Comparison of ENCODE assay signal across 22 mouse cellular contexts in genomic region chr11:108153997-108154841, GRCm38 (mm10).
DNase-seq lines count a peak whose midpoint lies in the region; ATAC-seq lines count a peak whose summit lies in the region.
"Had no signal": no experiment of that assay in that cellular context is flagged by ENCODE, and none has a peak within 500 bp of the region (broad histone marks: within the 10 kb centered on the region; RNA-seq: fewer than 3 reads in every experiment).

No protein-coding gene starts in this region.

- no peaks in the 10 kb centered on the region for H3K27me3 ChIP-seq in heart, embryonic 10.5 days (ENCODE audit: insufficient read depth, poor library complexity, severe bottlenecking)
- H3K27me3 ChIP-seq in lung, embryonic 15.5 days = no peaks in the 10 kb centered on the region
- H3K27me3 ChIP-seq: embryonic facial prominence, embryonic 12.5 days; hindbrain, embryonic 15.5 days had no signal

- DNase-seq in heart, embryonic 10.5 days (ENCODE audit: low spot score) = no peak
- DNase-seq in heart, adult 8-10 months (ENCODE audit: low spot score) = no peak
- no peak for DNase-seq in lung, postnatal 4 days
- DNase-seq in 416B (ENCODE audit: low read depth) = peak; percentile 17
- DNase-seq in embryo, embryonic 10 days (ENCODE audit: low spot score) = no peak
- DNase-seq: adrenal gland, postnatal 36 days; cerebellum, adult 2 months; heart, adult 2 months; heart, postnatal 14 days; kidney, postnatal 4 days; layer of hippocampus, postnatal 36 days; left cerebral cortex, postnatal 4 days; midbrain, embryonic 14.5 days; thymus, postnatal 25 days had no signal

- 0 out of 2 replicates have a peak, but pooled peaks cover 4% of the 10 kb centered on the region for H3K36me3 ChIP-seq in heart, embryonic 10.5 days
- no peaks in the 10 kb centered on the region for H3K36me3 ChIP-seq in lung, embryonic 15.5 days
- H3K36me3 ChIP-seq: embryonic facial prominence, embryonic 12.5 days; hindbrain, embryonic 15.5 days had no signal

- no peaks in the 10 kb centered on the region for H3K9me3 ChIP-seq in heart, embryonic 10.5 days
- H3K9me3 ChIP-seq in lung, embryonic 15.5 days = no peaks in the 10 kb centered on the region
- H3K9me3 ChIP-seq: embryonic facial prominence, embryonic 12.5 days had no signal

- H3K27ac ChIP-seq in heart, embryonic 10.5 days = 0 out of 2 replicates have a peak overlapping the region, but pooled peaks have one; percentile 12
- H3K27ac ChIP-seq in lung, embryonic 15.5 days = no peak overlapping the region
- H3K27ac ChIP-seq: embryonic facial prominence, embryonic 12.5 days; heart, adult 2 months; hindbrain, embryonic 15.5 days; macrophage had no signal

- peaks cover 53% of the 10 kb centered on the region for H3K4me1 ChIP-seq in heart, embryonic 10.5 days
- H3K4me1 ChIP-seq in lung, embryonic 15.5 days = peaks cover 20% of the 10 kb centered on the region

- ATAC-seq in lung, embryonic 15.5 days (ENCODE audit: borderline replicate concordance, extremely low read depth, low FRiP score, low TSS enrichment) = peak; percentile 44; the same call in 1 of the 2 replicates
- peak; percentile 43 for ATAC-seq in common myeloid progenitor, adult 5-6 weeks (replicated peaks; ENCODE audit: low read depth, poor library complexity, severe bottlenecking)
- ATAC-seq: forebrain, embryonic 16.5 days; intestine, postnatal 0 days had no signal

- no peak overlapping the region for H3K9ac ChIP-seq in lung, embryonic 15.5 days
- H3K9ac ChIP-seq: embryonic facial prominence, embryonic 12.5 days; hindbrain, embryonic 15.5 days had no signal

- H3K4me2 ChIP-seq in lung, embryonic 15.5 days = no peak overlapping the region
- H3K4me2 ChIP-seq: embryonic facial prominence, embryonic 12.5 days; hindbrain, embryonic 15.5 days; liver, embryonic 11.5 days had no signal

- H3K4me3 ChIP-seq in heart, embryonic 10.5 days = no peak overlapping the region
- H3K4me3 ChIP-seq in lung, embryonic 15.5 days = no peak overlapping the region
- H3K4me3 ChIP-seq: embryonic facial prominence, embryonic 12.5 days; heart, adult 2 months; hindbrain, embryonic 15.5 days had no signal

- WGBS in heart, embryonic 10.5 days = 85% methylated on average over 9 of the region's 9 CpGs
- 67% methylated on average over 9 of the region's 9 CpGs for WGBS in lung, embryonic 15.5 days
